Mouse (Mus musculus) neural tube, embryonic 11.5 days (tissue): ENCODE measurements at regions not wholly inside any gene's neighbourhood (a gene's known extent, or its start where the extent isn't known, plus 50 kb on each side); places are given as distances from the start of the nearest gene placed in this dataset.
A peak's percentile ranks its signal among the peaks of the same experiment; 100 is the strongest.

ENCODE experiments used
- ATAC-seq: fragments of 200-750 bp; cut with Nextera tagmentation; 2 replicates; pipeline ENCODE4 v1.8.0; 2017; ENCODE audit warnings: moderate number of reproducible peaks, mild to moderate bottlenecking, moderate TSS enrichment, moderate library complexity; ENCODE audit not compliant: insufficient read depth, low FRiP score, low TSS enrichment
- DNase-seq: peaks from one replicate; pipeline ENCODE4 v3.0.0-alpha.2; 2015; ENCODE audit warnings: low spot score
- H3K27ac ChIP-seq: fragments of 300-500 bp; sonication (generic); 2 replicates; pipeline ENCODE4 v1.5.1; 2014; ENCODE audit warnings: low read depth, mild to moderate bottlenecking, low read length
- H3K27me3 ChIP-seq: fragments of 300-500 bp; sonication (generic); 2 replicates; pipeline ENCODE4 v1.6.1; 2014; ENCODE audit warnings: mild to moderate bottlenecking, low read length, mixed read lengths; ENCODE audit not compliant: control insufficient read depth, insufficient read depth
- H3K36me3 ChIP-seq: fragments of 300-500 bp; sonication (generic); 2 replicates; pipeline ENCODE4 v1.6.1; 2014; ENCODE audit warnings: mild to moderate bottlenecking, low read length, moderate library complexity, mixed read lengths; ENCODE audit not compliant: control insufficient read depth, insufficient read depth
- H3K4me1 ChIP-seq: fragments of 300-500 bp; sonication (generic); 2 replicates; pipeline ENCODE4 v1.6.1; 2014; ENCODE audit warnings: low read length, mixed read lengths; ENCODE audit not compliant: control insufficient read depth, insufficient read depth
- H3K4me2 ChIP-seq: fragments of 300-500 bp; sonication (generic); 2 replicates; pipeline ENCODE4 v1.6.1; 2014; ENCODE audit warnings: low read depth, mild to moderate bottlenecking, moderate library complexity
- H3K4me3 ChIP-seq: fragments of 300-500 bp; sonication (generic); 2 replicates; pipeline ENCODE4 v1.5.1; 2014; ENCODE audit warnings: low read depth, low read length
- H3K9ac ChIP-seq: fragments of 300-500 bp; sonication (generic); 2 replicates; pipeline ENCODE4 v1.6.1; 2014; ENCODE audit warnings: mild to moderate bottlenecking, low read length
- H3K9me3 ChIP-seq: fragments of 300-500 bp; sonication (generic); 2 replicates; pipeline ENCODE4 v1.6.1; 2016; ENCODE audit warnings: low read length; ENCODE audit not compliant: control insufficient read depth
- WGBS: fragments of 180-500 bp; shearing (Covaris S2); extraction: QIAGEN DNeasy Blood & Tissue Kit; methylation state at CpG from one replicate; pipeline ENCODE4 v1.1.7; 2014; 5-methylcytosine and 5-hydroxymethylcytosine counted together

GRCm38 (mm10) chr8:35927408-35927871 lies 161.8 kb downstream of the Gm19410 start:
- H3K27ac ChIP-seq = no peak overlapping the region
- no peaks in the 10 kb centered on the region for H3K36me3 ChIP-seq
- no peak for DNase-seq
- no peak overlapping the region for H3K9ac ChIP-seq
- H3K27me3 ChIP-seq = no peaks in the 10 kb centered on the region
- no peak for ATAC-seq
- WGBS = 74% methylated on average over 5 of the region's 5 CpGs
- H3K9me3 ChIP-seq = no peaks in the 10 kb centered on the region
- no peaks in the 10 kb centered on the region for H3K4me1 ChIP-seq
- H3K4me2 ChIP-seq = no peak overlapping the region
- no peak overlapping the region for H3K4me3 ChIP-seq

DNA sequence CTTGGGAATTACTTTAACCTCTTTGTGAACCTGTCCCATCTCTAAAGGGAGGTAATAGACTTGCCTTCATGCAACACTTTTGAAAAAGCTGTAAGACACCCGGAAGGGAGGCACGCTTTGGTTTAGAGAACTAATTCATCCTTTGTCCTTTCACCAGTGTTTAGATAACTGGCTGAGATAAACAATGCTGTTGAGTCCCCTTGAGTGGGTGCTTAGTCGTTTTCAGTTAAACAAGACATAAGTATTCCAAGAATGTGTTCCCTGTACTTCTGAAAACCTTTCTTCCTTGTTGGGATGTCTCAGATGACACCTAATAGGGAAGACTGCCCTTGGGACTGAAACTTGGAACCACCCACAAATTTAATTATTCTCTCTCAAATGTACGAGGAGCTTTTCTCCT lies 164.7 kb downstream of the Gm19410 start:
- no peaks in the 10 kb centered on the region for H3K9me3 ChIP-seq
- no peak overlapping the region for H3K9ac ChIP-seq
- H3K27ac ChIP-seq = no peak overlapping the region
- 51% methylated on average over 4 of the region's 4 CpGs for WGBS
- H3K36me3 ChIP-seq = no peaks in the 10 kb centered on the region
- no peak for DNase-seq
- no peaks in the 10 kb centered on the region; the same call in 1 of the 2 replicates for H3K4me1 ChIP-seq
- no peak overlapping the region for H3K4me2 ChIP-seq
- no peaks in the 10 kb centered on the region for H3K27me3 ChIP-seq
- H3K4me3 ChIP-seq = no peak overlapping the region
- no peak for ATAC-seq

- peak; percentile 28 for DNase-seq
- 56% methylated on average over 13 of the region's 13 CpGs for WGBS
- H3K27ac ChIP-seq = no peak overlapping the region
- H3K4me3 ChIP-seq = no peak overlapping the region
- H3K9me3 ChIP-seq = no peaks in the 10 kb centered on the region
- no peaks in the 10 kb centered on the region; the same call in 1 of the 2 replicates for H3K4me1 ChIP-seq
- H3K4me2 ChIP-seq = no peak overlapping the region
- no peaks in the 10 kb centered on the region for H3K36me3 ChIP-seq
- no peaks in the 10 kb centered on the region for H3K27me3 ChIP-seq
- no peak overlapping the region for H3K9ac ChIP-seq
- ATAC-seq = peak; percentile 91
Measured at GRCm38 (mm10) chr8:35933186-35934114, 167.9 kb downstream of the Gm19410 start.

DNA sequence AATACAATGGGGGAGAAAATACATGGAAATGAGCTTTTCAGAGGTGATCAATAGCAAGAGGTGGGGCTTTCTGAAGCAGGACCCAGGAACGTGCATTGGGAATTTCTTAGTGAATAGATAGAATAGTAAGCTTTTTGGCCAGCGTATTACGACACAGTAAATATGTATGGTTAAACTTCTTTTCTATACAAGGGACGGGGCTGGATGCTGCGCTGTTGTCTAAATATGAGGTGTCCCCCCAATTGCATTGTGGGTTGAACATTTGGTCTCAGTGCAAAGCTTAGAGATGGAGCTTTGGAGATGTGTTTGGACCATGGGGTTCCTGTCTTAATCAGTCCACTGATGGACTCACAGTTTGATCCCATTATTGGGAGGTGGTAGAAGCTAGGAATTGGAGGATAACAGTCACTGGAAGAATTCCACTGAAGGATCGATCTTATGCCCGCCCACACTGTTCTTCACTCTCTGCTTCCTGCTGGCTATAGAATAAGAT lies 168.6 kb downstream of the Gm19410 start:
- DNase-seq (no peak), ATAC-seq (peak; percentile 26; the same call in 1 of the 2 replicates)
- no peak overlapping the region for H3K4me3 ChIP-seq
- H3K27ac ChIP-seq = no peak overlapping the region
- no peaks in the 10 kb centered on the region; the same call in 1 of the 2 replicates for H3K4me1 ChIP-seq
- no peaks in the 10 kb centered on the region for H3K27me3 ChIP-seq
- H3K9ac ChIP-seq = no peak overlapping the region
- WGBS = 82% methylated on average over 7 of the region's 7 CpGs
- H3K9me3 ChIP-seq = no peaks in the 10 kb centered on the region
- H3K4me2 ChIP-seq = no peak overlapping the region
- no peaks in the 10 kb centered on the region for H3K36me3 ChIP-seq

GRCm38 (mm10) chr8:35935034-35935433 lies 169.4 kb downstream of the Gm19410 start:
- ATAC-seq = no peak
- no peak for DNase-seq

DNA sequence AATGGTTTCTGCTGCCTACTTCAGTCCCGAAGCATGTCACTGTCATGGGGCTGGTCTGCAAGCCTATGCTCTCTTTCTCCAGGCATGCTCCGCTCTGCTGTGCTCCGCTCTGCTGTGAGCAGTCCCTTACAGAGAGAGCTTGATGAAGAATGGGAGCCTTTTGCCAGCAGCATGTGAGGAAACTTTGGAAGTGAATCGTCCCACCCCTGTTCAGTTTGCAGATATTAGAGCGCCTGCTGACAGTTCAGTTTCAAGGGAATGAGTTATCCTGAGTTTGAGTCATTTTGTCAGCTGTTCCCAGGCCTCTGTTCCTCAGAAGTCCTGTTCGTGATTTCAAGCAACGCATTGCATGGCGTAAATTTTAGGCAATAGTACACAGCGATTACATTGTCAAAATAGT lies 173.6 kb downstream of the Gm19410 start:
- H3K27me3 ChIP-seq = no peaks in the 10 kb centered on the region
- H3K4me2 ChIP-seq = no peak overlapping the region
- H3K4me1 ChIP-seq = no peaks in the 10 kb centered on the region
- H3K4me3 ChIP-seq = no peak overlapping the region
- no peak overlapping the region for H3K27ac ChIP-seq
- no peaks in the 10 kb centered on the region for H3K36me3 ChIP-seq
- DNase-seq (no peak), ATAC-seq (no peak)
- H3K9ac ChIP-seq = no peak overlapping the region
- 90% methylated on average over 9 of the region's 9 CpGs for WGBS
- H3K9me3 ChIP-seq = no peaks in the 10 kb centered on the region

More at GRCm38 (mm10) chr8:35935034-35935433, 169.4 kb downstream of the Gm19410 start:
- H3K27me3 ChIP-seq = no peaks in the 10 kb centered on the region
- H3K9ac ChIP-seq = no peak overlapping the region
- no peaks in the 10 kb centered on the region for H3K9me3 ChIP-seq
- H3K36me3 ChIP-seq = no peaks in the 10 kb centered on the region
- no peaks in the 10 kb centered on the region; the same call in 1 of the 2 replicates for H3K4me1 ChIP-seq
- 97% methylated on average over 1 of the region's 1 CpGs for WGBS
- no peak overlapping the region for H3K4me3 ChIP-seq
- H3K4me2 ChIP-seq = no peak overlapping the region
- no peak overlapping the region for H3K27ac ChIP-seq

DNA sequence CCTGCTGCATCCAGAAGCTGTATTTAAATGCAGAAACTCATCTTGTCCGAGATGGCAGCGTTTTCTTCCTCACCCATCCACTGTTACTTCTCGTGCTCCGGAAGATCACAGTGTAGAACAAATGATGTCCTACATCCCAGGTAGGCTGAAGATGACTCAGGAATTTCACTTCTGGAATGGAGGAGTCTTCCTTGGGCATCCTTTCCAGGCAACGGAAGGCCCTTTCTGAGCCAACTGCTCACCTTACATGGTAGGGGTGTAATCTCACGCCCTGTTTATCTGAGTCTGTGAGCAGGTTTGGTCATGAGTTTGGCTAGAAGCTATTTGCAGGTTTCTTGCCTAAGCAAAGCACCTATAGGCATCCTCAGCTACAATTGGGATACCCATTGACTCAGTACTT lies 176.9 kb downstream of the Gm19410 start:
- no peaks in the 10 kb centered on the region for H3K27me3 ChIP-seq
- H3K9ac ChIP-seq = no peak overlapping the region
- H3K4me3 ChIP-seq = no peak overlapping the region
- H3K4me2 ChIP-seq = no peak overlapping the region
- ATAC-seq (no peak), DNase-seq (no peak)
- no peaks in the 10 kb centered on the region for H3K9me3 ChIP-seq
- WGBS = 95% methylated on average over 6 of the region's 6 CpGs
- H3K27ac ChIP-seq = no peak overlapping the region
- H3K4me1 ChIP-seq = no peaks in the 10 kb centered on the region
- H3K36me3 ChIP-seq = no peaks in the 10 kb centered on the region

GRCm38 (mm10) chr8:35943686-35944085 lies 178.1 kb downstream of the Gm19410 start:
- Histone ChIP-seq H3K4me2 (no peak overlapping the region), H3K9ac (no peak overlapping the region), H3K27ac (no peak overlapping the region), H3K4me3 (no peak overlapping the region), H3K36me3 (no peaks in the 10 kb centered on the region), H3K27me3 (no peaks in the 10 kb centered on the region), H3K9me3 (no peaks in the 10 kb centered on the region), H3K4me1 (no peaks in the 10 kb centered on the region)
- WGBS = 89% methylated on average over 3 of the region's 3 CpGs
- DNase-seq (no peak), ATAC-seq (no peak)

DNA sequence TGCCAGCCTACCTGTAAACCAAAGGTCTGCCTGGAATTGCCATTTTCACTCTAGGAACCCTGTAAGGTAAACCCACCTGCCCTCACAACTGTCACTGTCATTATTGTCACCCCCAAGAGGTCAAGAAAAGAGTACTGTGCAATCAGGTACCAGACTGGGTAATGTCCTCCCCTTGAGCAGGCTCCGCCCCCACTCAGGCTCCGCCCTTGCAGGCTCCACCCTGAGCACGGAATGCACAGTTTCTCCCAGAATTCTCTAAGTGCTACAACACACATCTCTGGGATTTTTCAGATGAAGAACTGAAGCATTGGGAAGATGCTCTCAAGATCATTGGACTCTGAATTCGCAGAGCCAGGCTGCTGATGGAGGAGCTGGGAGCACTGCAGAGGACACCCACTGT lies 178.9 kb downstream of the Gm19410 start:
- ATAC-seq = no peak
- DNase-seq = no peak
- WGBS = 82% methylated on average over 4 of the region's 4 CpGs

More for the DNA sequence above, 178.9 kb downstream of the Gm19410 start:
- H3K4me3 ChIP-seq = no peak overlapping the region
- H3K27ac ChIP-seq = no peak overlapping the region
- no peaks in the 10 kb centered on the region for H3K27me3 ChIP-seq
- H3K4me1 ChIP-seq = no peaks in the 10 kb centered on the region
- H3K4me2 ChIP-seq = no peak overlapping the region
- no peak overlapping the region for H3K9ac ChIP-seq
- H3K36me3 ChIP-seq = no peaks in the 10 kb centered on the region
- H3K9me3 ChIP-seq = no peaks in the 10 kb centered on the region
